ENCODE assay signal across 16 mouse cellular contexts in the genomic region with DNA sequence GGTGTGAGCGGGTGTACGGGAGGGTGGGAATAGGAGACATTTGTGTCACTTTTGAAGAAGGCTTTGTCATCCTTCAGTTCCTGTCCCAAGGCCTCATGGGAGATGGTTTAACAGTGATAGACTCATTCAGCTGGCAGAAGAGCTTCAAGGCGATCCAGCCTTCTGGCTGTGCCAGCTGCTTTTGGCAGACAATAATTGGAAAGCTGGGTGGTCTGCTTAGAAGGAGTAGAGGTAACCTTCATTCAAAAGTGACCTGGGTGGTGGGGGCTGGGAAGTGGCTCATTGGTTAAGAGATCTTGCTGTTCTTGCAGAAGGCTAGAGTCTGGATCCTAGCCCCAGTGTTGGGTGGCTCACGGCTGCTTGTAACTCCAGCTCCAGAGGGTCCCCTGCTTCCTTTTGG.
"Had no signal": no experiment of that assay in that cellular context is flagged by ENCODE, and none has a peak within 500 bp of the region (broad histone marks: within the 10 kb centered on the region; RNA-seq: fewer than 3 reads in every experiment).

No protein-coding gene starts in this region.

- H3K36me3 ChIP-seq: limb, embryonic 12.5 days; liver, embryonic 13.5 days; lung, embryonic 15.5 days; midbrain, embryonic 12.5 days; neural tube, embryonic 12.5 days; stomach, embryonic 15.5 days had no signal

- H3K4me2 ChIP-seq: limb, embryonic 12.5 days; liver, embryonic 13.5 days; lung, embryonic 15.5 days; midbrain, embryonic 12.5 days; neural tube, embryonic 12.5 days; stomach, embryonic 15.5 days had no signal

- H3K27me3 ChIP-seq: liver, embryonic 13.5 days; lung, embryonic 15.5 days; megakaryocyte, embryonic 14.5 days; midbrain, embryonic 12.5 days; neural tube, embryonic 12.5 days; stomach, embryonic 15.5 days had no signal

- H3K9ac ChIP-seq: limb, embryonic 12.5 days; liver, embryonic 13.5 days; liver, postnatal 0 days; lung, embryonic 15.5 days; midbrain, embryonic 12.5 days; neural tube, embryonic 12.5 days; stomach, embryonic 15.5 days had no signal

- ATAC-seq: liver, postnatal 0 days had no signal

- H3K27ac ChIP-seq: left cerebral cortex, adult 2 months; limb, embryonic 12.5 days; liver, embryonic 13.5 days; lung, embryonic 15.5 days; macrophage; midbrain, embryonic 12.5 days; neural tube, embryonic 12.5 days; stomach, embryonic 15.5 days had no signal

- H3K4me3 ChIP-seq: left cerebral cortex, adult 2 months; limb, embryonic 12.5 days; liver, embryonic 13.5 days; lung, embryonic 15.5 days; megakaryocyte, embryonic 14.5 days; midbrain, embryonic 12.5 days; neural tube, embryonic 12.5 days; stomach, embryonic 15.5 days had no signal

- DNase-seq: kidney, postnatal 25 days; liver; liver, embryonic 13.5 days; liver, postnatal 0 days; lung, postnatal 14 days; right cerebral cortex, postnatal 14 days; thymus, adult 2 months; thymus, postnatal 25 days had no signal

- H3K9me3 ChIP-seq: limb, embryonic 12.5 days; liver, embryonic 13.5 days; lung, embryonic 15.5 days; megakaryocyte, embryonic 14.5 days; midbrain, embryonic 12.5 days; neural tube, embryonic 12.5 days; stomach, embryonic 15.5 days had no signal

- H3K4me1 ChIP-seq: limb, embryonic 12.5 days; liver, embryonic 13.5 days; lung, embryonic 15.5 days; stomach, embryonic 15.5 days had no signal
